Mouse (Mus musculus) midbrain, embryonic 16.5 days (tissue): ENCODE data around the gene Cnksr1. TPM values are rescaled to one million over a fixed set of nuclear protein-coding genes. Genes with fewer than 3 reads are reported as not detected.

Source experiments
- ATAC-seq: fragments of 200-750 bp; cut with Nextera tagmentation; 2 replicates; pipeline ENCODE4 v1.8.0; 2017; ENCODE audit warnings: moderate TSS enrichment
- H3K27ac ChIP-seq: fragments of 300-500 bp; sonication (generic); 2 replicates; pipeline ENCODE4 v1.5.1; 2014; ENCODE audit warnings: mild to moderate bottlenecking, low read length, mixed read lengths
- H3K27me3 ChIP-seq: fragments of 300-500 bp; sonication (generic); 2 replicates; pipeline ENCODE4 v1.6.1; 2014; ENCODE audit warnings: low read depth, low read length, mixed read lengths; ENCODE audit not compliant: control insufficient read depth, insufficient read depth
- H3K36me3 ChIP-seq: fragments of 300-500 bp; sonication (generic); 2 replicates; pipeline ENCODE4 v1.6.1; 2014; ENCODE audit warnings: mild to moderate bottlenecking, low read length, moderate library complexity, mixed read lengths; ENCODE audit not compliant: control insufficient read depth, insufficient read depth
- H3K4me1 ChIP-seq: fragments of 300-500 bp; sonication (generic); 2 replicates; pipeline ENCODE4 v1.6.1; 2014; ENCODE audit warnings: mild to moderate bottlenecking, low read length, mixed read lengths; ENCODE audit not compliant: control insufficient read depth, insufficient read depth
- H3K4me2 ChIP-seq: fragments of 300-500 bp; sonication (generic); 2 replicates; pipeline ENCODE4 v1.6.1; 2014; ENCODE audit warnings: mild to moderate bottlenecking, low read length, mixed read lengths
- H3K4me3 ChIP-seq: fragments of 300-500 bp; sonication (generic); 2 replicates; pipeline ENCODE4 v1.5.1; 2014; ENCODE audit warnings: low read depth, mild to moderate bottlenecking, low read length, moderate library complexity, mixed read lengths
- H3K9ac ChIP-seq: fragments of 300-500 bp; sonication (generic); 2 replicates; pipeline ENCODE4 v1.6.1; 2014; ENCODE audit warnings: low read depth, low read length, mixed read lengths
- H3K9me3 ChIP-seq: fragments of 300-500 bp; sonication (generic); replicated peaks from 2 replicates; pipeline ENCODE4 v1.6.1; 2014; ENCODE audit warnings: mild to moderate bottlenecking, low read length, mixed read lengths; ENCODE audit not compliant: control insufficient read depth, poor library complexity, severe bottlenecking
- WGBS: fragments of 180-500 bp; shearing (Covaris S2); extraction: QIAGEN DNeasy Blood & Tissue Kit; methylation state at CpG from one replicate; pipeline ENCODE4 v1.1.7; 2014; 5-methylcytosine and 5-hydroxymethylcytosine counted together
- polyA plus RNA-seq: library from polyadenylated mRNA; unstranded; fragments of >200 nt; fragmentation: Nextera tagmentation; extraction: Ambion mirVana; gene quantifications from 2 replicates; pipeline ENCODE4 v1.2.1, GENCODE M21; 2015

Gene Cnksr1
- polyA plus RNA-seq, 1 experiment from 2014 or later = 0.13 TPM

GRCm38 (mm10) chr4:134254835-134255234 lies 16.6 kb upstream of the Cnksr1 start:
- Histone ChIP-seq H3K9me3 (no peaks in the 10 kb centered on the region), H3K9ac (no peak overlapping the region), H3K27ac (no peak overlapping the region), H3K4me1 (peaks cover 14% of the 10 kb centered on the region; the same call in 1 of the 2 replicates), H3K4me3 (no peak overlapping the region), H3K36me3 (no peaks in the 10 kb centered on the region), H3K4me2 (no peak overlapping the region), H3K27me3 (peaks cover 37% of the 10 kb centered on the region)
- no peak for ATAC-seq
- WGBS = 13% methylated on average over 3 of the region's 3 CpGs

- ATAC-seq = no peak
- Histone ChIP-seq H3K4me3 (peak within 1 kb of the TSS; percentile 18; the same call in 1 of the 2 replicates), H3K4me2 (peak within 1 kb of the TSS; percentile 20; the same call in 1 of the 2 replicates), H3K9me3 (no peaks in the 10 kb centered on the region), H3K27me3 (peaks cover 40% of the 10 kb centered on the region), H3K4me1 (peaks cover 18% of the 10 kb centered on the region; the same call in 1 of the 2 replicates), H3K27ac (no peak within 1 kb of the TSS), H3K36me3 (no peaks in the 10 kb centered on the region), H3K9ac (no peak within 1 kb of the TSS)
- under 1% methylated on average over 13 of the region's 13 CpGs for WGBS
Observed at GRCm38 (mm10) chr4:134253722-134254324, 15.6 kb upstream of the Cnksr1 start, which contains the start of gene Grrp1. Gene Grrp1, minus strand, starts transcription at chr4:134254106.

DNA sequence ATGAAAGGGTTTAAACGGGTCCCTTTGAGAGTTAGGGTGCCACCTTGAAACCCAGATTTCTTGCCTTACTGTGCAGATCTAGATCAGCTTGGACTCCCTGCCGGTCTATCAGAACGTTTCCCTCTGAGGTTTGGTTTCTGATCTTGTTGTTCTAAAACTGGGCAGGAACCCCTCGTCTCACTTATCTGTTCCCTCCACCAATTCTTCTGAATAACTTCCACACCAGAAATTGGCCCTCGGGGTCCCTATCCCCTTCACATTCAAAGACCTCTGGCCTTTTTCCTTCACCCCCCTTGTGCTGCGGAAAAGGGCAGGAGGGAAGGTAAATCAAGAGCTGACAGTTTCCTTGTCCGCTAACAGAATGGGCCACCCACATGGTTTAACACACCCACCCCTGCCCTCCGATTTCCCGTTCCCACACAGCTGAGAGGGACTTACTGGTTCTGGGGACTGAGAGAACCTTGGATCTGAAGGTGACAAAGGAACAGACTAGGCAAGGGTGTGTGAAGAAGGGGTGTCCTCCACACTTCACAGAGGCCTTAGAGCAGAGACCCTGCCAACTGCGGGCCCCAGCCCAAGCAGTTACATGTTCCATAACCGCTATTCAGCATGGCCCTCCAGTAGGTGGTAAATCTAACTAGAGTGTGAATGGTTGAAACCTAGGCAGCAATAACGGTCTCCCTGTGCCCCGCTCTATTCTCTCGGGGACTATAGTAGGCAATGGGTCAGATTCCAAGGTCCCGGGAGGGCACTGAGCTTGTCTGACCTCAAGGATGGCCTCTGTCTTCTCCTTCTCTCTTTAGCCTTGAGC lies 14.9 kb upstream of the Cnksr1 start:
- ATAC-seq = no peak
- Histone ChIP-seq H3K9me3 (no peaks in the 10 kb centered on the region), H3K27ac (0 out of 2 replicates have a peak overlapping the region, but pooled peaks have one; percentile 20), H3K36me3 (no peaks in the 10 kb centered on the region), H3K27me3 (peaks cover 47% of the 10 kb centered on the region), H3K4me1 (peaks cover 18% of the 10 kb centered on the region; the same call in 1 of the 2 replicates), H3K9ac (no peak overlapping the region), H3K4me3 (peak overlapping the region; percentile 59; the same call in 1 of the 2 replicates), H3K4me2 (peak overlapping the region; percentile 77)
- 10% methylated on average over 15 of the region's 15 CpGs for WGBS

DNA sequence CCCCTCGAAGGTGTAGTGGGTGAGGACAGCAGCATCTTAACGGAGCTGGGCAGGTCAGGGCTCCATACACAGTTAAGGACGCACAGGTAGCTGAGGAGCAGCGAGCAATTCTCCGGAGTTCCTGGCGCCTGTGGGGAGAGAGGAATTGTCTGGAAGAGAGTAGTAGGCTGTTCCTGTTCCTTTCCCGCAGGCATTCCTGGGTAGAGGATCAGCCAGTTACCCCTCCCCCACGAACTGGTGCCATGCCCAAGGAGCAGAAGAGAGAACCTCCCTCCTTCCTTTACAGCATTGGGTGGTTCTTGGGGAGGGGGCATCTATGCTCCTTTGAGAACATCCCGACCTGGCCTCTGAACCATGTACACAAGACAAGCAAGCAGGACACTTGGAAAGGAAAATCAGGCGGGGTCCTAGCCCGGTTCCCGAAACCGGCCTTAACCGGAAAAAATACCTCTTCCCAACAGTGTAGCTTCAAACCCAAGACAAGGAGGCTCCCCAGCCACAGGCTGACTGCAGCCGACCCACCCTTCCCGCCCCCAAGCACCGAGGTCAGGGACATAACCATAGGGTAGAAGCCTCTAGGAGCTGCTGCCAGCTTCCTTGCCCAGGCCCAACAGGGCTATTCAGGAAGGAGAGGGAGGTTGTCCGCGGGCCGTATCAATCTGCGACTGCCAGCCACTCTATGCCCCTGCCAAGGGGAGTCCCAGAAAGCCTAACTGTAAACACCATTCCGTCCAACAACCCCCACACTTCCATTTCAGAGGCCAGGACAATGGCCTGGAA lies 14.1 kb upstream of the Cnksr1 start:
- no peaks in the 10 kb centered on the region for H3K9me3 ChIP-seq
- H3K27ac ChIP-seq = peak overlapping the region; percentile 81
- peaks cover 53% of the 10 kb centered on the region for H3K27me3 ChIP-seq
- no peak for ATAC-seq
- peak overlapping the region; percentile 77 for H3K4me2 ChIP-seq
- H3K9ac ChIP-seq = peak overlapping the region; percentile 75
- no peaks in the 10 kb centered on the region for H3K36me3 ChIP-seq
- 7% methylated on average over 22 of the region's 22 CpGs for WGBS
- H3K4me3 ChIP-seq = peak overlapping the region; percentile 59
- peaks cover 18% of the 10 kb centered on the region; the same call in 1 of the 2 replicates for H3K4me1 ChIP-seq

DNA sequence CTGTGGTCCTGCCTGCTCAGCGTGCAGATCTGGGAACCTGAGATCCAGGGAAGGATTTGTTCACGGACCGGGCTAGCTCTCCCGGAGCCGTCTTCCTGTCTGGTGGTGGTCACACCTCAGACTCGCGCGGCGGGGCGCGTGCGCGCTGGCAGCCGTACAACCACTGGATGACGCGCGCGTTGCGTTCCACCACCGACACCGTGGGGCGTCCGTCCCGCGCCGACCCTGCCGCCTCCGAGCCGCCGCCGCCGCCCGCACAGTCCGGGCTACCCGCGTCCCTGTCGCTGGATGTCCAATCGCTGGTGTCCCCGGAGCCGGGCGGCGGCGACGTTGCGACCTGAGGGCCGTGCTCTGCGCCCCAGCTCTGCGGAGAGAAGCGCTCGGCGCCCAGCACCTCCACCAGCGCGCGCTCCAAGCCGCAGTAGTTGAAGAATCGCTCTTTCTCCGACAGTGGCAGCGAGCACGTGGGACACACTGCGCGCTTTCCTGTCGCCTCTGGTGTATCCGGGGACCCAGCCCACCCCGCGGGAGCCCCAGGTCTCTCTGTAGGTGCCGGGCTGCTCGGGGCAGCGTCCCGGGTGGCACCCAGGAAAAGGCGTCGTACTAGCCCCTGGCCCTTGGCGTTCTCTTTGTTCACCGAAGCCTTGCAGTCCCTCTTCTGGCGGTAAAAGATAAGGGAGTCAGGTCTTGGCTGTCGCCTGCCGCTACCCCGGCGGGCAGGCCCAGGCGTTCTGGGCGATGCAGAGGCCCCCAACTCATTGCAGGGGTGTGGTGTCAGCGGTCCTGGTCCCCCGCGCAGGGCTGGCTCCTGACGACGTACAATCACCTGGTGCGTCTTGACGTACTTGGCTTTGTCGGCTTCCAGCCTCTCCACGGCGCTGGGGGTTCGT lies 13.3 kb upstream of the Cnksr1 start:
- Histone ChIP-seq H3K4me3 (peak overlapping the region; percentile 59), H3K36me3 (no peaks in the 10 kb centered on the region), H3K9ac (peak overlapping the region; percentile 75), H3K9me3 (no peaks in the 10 kb centered on the region), H3K4me1 (peaks cover 18% of the 10 kb centered on the region; the same call in 1 of the 2 replicates), H3K4me2 (peak overlapping the region; percentile 77), H3K27ac (peak overlapping the region; percentile 81), H3K27me3 (peaks cover 54% of the 10 kb centered on the region)
- peak; percentile 66 for ATAC-seq
- WGBS = 1% methylated on average over 86 of the region's 91 CpGs

- 3% methylated on average over 10 of the region's 10 CpGs for WGBS
- Histone ChIP-seq H3K36me3 (no peaks in the 10 kb centered on the region), H3K27me3 (peaks cover 49% of the 10 kb centered on the region), H3K9ac (peak overlapping the region; percentile 75), H3K9me3 (no peaks in the 10 kb centered on the region), H3K4me3 (peak overlapping the region; percentile 59), H3K4me1 (peaks cover 21% of the 10 kb centered on the region; the same call in 1 of the 2 replicates), H3K27ac (peak overlapping the region; percentile 81), H3K4me2 (peak overlapping the region; percentile 77)
- no peak for ATAC-seq
Observed at GRCm38 (mm10) chr4:134250930-134251240, 12.7 kb upstream of the Cnksr1 start.

GRCm38 (mm10) chr4:134250116-134250929 lies 12.1 kb upstream of the Cnksr1 start:
- Histone ChIP-seq H3K27me3 (peaks cover 49% of the 10 kb centered on the region), H3K4me3 (peak overlapping the region; percentile 59), H3K9ac (peak overlapping the region; percentile 75), H3K4me1 (peaks cover 24% of the 10 kb centered on the region; the same call in 1 of the 2 replicates), H3K27ac (0 out of 2 replicates have a peak overlapping the region, but pooled peaks have one; percentile 81), H3K4me2 (peak overlapping the region; percentile 77), H3K9me3 (no peaks in the 10 kb centered on the region), H3K36me3 (no peaks in the 10 kb centered on the region)
- no peak for ATAC-seq
- WGBS = 4% methylated on average over 27 of the region's 27 CpGs
